Mouse (Mus musculus): Measurements from ENCODE around the gene Pde4c.

Gene Pde4c

DNA sequence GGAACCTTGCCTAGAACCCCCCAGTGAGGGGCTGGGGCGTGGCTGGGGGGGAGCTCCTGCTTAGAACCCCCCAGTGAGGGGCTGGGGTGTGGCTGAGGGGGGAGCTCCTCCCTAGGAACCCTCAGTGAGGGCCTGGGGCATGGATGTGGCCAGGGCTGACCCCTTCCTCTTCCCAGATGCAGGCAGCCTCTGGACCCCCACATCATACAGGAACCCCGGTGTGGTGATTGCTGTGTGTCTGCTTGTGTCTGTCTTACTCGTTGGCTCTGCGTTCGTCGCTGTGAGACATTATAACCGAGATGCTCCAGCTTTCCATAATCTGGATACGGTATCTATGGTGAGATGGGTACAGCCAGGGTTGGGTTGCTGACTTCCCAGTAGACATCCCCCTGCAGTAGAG, 1.9 kb upstream of the Pde4c start:
- no peak for DNase-seq

DNA sequence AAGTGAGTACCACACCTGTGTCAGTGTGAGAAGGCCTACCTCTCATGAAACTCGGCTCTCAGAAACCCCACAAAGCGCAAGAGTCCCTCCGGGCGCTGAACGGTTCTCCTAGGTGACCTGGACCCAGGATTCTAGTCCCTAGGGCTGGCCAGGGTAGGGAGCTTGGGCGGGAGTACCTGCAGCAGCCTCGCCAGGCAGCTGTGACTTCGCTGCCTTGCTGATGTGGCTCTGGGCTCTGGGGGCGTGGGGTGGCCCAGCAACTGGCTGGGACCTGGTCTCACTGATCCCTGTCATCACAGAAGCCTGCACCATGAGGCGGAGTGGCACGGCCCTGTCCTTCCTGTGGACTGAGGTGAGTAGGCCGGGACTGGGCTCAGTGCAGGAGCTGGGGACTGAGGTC, 696 bp downstream of the Pde4c start:
- no peak for DNase-seq

DNA sequence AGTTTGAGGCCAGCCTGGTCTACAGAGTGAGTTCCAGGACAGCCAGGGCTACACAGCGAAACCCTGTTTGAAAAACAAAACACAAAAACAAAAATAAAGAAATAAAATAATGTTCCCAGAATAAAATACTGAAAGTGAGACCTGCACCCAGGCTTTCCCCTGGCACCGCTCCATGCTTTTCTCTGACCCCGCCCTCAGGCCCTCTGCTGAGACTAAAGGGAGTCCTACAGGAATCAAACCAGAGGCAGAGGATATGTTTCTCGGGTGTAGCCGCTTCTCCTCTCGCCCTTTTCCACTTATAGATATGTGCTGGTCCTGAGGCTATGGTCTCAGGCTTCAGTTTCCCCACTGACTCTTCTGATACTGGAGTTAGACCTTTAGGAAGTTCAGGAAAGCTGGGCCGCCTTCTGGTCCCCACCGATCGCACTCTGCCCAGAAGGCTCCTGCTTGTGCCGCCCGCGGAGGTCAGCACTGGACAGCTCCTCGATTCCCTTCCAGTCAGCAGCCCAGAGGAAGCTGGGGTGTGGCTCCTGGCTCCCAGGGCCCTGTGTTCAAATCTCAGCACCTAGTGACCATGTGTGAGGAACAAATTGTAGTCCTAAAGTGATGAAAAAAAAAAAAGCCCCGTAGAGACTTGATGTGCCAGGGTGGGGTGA, 2.4 kb downstream of the Pde4c start:
- no peak for DNase-seq

DNA sequence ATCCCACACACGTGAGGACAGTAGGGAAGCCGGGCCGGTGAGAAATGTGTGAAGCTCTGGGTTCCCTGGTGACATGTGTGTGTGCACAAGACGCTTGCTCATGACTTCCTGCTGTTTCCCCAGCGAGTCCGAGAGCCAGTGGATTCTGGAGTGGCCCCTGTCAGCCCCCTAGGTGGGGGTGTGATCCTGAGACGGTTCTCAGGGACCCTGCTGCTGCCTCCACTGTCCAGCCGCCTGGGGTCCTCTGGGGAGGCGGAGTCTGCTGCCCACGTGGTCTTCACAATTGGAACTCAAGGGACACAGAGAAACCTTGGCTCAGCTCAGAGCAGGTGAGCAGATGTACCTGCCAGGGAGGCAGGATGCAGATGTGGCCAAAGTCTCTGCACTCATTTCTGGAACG, 3.2 kb downstream of the Pde4c start:
- DNase-seq, result no peak

DNA sequence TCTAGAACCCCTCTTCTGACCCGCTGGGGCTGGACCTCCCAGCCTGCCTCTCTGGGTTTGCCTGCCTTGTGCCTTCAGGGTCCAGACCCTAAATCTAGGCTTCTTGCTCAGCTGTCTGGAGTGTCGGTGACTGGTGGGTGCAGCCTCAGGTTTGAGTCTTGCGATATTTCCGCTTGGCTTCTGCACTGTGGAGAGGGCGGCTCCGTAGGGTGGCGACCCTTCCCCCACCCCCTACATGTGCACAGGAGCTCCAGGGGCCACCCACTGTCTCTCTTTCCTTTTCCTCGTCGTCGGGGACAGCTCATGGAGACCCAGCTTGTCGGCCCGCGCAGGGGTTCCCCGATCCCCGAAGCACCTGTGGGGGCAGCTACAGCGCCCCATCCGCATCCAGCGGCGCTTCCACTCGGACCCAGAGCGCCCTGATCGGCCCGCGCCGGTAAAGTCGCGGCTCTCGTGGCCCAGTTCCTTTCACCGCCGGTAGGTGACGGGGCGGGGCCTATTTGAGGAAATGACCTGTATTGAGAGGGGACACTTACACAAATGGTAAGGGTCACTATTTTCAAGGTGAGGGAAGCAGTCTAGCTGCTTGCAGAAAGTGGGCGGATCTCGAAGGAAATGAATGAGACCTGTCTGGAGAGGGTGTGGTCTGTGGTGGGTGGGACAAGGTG, 6.4 kb downstream of the Pde4c start:
- DNase-seq, result no peak

DNA sequence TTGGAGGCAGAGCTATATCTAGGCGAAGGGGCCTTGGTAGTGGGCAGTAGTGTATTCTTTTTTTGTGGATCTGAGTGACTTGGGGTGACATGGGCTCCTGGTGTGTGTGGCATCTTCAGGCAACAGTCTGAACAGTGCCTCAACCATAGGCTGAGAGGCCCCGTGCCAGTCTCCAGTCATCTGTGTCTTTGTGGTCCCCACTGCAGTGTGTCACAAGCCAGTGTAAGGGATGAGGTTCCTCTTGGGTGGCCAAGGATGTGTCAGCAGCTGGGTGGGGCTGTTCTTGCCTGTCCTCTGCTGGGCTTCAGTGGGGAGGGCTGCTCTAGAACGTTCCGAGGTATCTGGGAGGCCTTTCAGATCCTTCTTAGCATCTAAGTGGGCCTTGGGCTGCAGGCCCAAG, 7.4 kb downstream of the Pde4c start:
- no peak for DNase-seq

DNA sequence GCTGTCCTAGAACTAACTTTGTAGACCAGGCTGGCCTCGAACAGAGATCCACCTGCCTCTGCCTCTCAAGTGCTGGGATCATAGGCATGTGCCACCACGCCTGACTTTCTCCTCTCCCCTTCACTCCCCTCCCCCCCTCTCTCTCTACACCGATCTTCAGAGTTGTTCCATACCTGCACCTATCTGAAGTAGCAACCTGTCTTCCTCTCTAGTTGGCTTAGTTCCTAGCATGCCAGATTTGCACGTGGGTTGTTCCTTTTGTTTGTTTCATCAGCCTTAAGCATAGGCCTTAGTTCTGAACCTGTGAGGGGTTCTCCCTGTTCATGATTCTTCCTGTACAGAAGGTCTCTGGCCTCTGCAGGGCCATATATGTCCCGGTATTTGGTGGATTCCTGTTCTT, 14.2 kb downstream of the Pde4c start:
- no peak for DNase-seq

DNA sequence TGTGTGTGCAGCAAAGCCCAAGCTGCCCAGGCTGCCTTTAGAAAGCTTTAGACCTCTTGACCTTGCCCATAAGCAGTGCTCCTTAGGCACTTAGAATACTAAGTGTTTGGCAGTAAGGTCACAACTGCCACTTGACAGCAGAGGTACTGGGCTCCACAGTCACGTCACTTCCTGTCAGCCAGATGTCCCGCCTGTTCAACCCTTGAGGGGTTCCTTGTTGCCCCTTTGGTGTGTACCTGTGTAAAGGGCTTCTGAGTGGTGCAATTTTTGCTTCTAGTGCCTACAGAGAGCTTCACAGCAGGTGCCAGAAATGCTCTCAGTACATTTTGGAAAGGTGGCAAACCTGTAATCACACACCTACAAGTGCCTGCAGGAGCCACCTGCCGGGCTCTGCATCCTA, 14.7 kb downstream of the Pde4c start:
- no peak for DNase-seq

DNA sequence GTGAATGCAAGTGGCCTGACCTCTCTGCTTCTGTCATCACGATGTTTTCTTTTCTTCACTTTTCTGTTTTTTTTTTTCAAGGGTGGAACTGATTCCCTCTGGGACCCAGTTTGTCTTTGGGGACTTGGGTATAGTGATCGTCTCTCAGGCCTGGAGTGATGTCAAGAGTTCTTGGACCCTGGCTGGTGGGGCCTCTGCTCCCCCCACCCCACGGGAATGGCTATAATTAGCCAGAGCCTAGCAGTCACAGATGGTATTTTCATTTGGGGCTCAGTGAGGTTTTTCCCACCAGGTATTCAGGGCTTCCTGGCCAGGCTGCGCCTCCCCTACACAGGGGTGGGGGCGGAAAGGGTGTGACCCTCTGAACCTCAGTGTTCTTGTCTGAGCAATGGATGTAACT, 18.1 kb downstream of the Pde4c start:
- no peak for DNase-seq

DNA sequence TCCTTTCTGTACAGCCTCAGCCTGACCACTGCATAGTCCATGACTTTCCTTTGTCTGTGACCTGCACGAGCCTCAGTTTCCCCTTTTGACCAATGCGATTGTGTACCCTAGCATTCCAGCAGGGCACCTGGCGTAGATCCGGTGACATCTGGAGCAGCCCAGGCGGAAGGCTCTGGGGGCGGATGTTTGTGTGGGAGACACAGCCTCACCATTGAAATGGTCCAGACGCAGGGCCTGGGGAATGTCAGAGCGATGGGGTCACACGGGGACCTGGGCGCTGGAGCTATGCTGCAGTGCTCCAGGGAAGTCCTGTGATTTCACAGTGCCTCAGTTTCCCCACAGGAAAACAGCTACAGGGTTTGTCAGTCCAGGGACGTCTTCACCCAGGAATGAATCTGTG, 18.7 kb downstream of the Pde4c start:
- no peak for DNase-seq

DNA sequence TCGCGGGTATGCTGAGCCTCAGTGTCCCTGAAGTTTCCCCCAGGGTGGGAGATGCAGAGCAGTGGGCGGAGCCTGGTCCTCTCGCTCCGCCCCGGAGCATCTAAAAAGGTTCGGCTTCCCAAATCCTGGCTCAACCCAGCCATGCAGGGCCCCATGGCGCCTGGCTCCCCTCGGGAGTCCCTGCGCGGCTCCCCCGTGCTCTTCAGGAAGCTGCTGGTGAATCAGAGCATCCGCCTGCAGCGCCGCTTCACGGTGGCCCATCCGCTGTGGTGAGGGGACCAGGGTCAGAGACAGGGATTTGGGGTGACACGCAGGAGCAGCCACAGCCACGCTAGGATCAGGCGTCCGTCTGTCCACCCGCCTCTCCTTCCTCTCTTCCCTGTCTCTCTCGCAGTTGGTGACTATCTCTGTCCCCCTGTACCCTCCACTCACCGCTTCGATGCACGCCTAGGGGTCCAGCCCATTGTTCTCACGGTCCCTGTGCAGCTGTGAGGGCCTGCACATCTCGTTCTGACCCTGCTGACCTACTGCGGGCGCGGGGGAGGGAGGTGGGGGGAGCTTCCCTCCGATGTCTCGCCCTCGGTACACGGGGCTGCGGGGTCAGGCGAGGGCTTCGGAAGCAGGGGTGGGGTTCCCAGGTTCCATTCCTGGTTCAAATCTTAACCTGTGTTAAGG, 19.6 kb downstream of the Pde4c start:
- no peak for DNase-seq

DNA sequence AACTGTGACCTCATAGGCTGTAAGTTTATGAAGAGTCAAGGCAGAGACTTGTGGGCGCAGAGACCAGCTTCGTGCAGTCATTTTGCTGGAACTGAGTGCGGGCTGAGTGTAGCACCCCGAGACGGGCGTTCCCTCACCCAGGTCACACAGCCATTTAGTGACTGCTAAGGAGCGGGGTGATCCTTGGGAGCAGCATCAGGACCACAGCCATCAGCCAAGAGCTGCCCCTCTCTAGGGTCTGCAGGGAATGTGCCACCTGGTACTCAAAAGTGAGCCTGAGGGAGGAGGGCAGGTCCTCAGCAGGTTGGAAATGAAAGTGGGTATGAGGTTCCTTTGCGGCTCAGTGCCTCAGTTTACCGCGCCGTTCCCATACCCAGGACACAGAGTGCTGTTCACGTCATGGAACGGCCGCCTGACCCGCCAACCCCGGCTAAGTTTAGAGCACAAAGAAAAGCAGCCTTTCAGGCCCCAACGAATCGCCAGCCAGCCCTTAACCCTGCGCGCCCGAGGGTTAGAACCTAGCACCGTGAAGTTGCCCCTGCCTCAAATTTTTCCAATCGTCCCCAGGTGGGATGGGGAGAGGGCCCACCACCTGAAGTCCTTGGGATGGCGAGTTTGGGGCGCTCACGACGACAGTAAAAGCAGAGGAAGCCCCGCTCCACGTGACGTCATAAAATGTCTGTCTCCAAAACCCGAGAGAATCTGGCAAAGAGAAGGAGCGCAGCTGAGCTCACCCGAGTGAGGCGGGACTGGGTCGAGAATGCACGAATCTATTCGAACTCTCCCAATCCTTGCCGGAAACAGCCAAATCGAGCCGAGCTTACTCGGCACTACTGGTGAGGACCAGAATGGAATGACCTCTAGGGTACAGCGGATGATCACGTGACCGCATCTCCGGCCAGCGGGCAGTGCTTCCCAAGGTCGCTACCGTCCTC, 20.4 kb downstream of the Pde4c start:
- peak in 1 of 2 experiments; percentile 45 for DNase-seq

DNA sequence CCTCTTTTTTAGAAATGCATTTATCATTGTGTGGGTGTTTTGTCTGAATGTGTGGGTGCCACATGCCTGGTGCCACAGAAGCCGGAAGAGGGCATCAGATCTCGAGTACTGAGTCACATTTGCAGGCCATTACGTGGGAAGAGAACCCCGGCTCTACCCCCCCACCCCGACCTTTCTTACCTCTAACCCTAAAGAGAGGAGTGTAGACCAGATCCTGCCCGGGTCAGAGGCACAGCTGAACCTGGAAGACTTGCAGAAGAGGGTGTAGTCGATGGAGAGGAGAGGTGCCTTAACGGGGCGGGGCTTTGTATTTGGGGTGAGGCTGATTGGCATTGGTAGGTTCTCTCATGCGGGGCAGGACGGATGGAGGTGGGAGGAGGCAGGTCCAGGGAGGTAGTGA, 21.3 kb downstream of the Pde4c start:
- no peak for DNase-seq

DNA sequence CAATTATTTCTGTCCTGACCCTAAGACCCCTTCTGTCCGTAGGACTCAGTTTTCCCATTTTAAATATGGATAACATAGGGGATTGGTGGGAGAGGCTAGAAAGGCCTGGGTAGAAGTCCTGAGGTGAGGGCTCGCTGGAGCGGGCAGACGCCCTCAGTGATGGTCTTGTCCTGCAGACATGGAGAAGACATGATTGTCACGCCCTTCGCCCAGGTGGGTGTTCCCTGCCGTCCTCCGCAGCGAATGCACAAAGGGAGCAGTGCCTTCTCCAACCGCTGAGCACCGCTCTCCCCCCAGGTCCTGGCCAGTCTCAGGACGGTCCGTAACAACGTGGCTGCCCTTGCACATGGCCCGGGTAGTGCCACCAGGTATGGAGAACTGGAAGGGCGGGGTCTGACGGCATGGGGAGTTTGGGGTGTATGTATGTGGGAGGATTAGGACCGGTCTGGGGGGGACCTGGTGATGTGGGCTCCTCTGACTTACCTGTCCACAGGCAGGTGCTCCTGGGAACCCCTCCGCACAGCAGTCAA, 22.2 kb downstream of the Pde4c start:
- no peak for DNase-seq

DNA sequence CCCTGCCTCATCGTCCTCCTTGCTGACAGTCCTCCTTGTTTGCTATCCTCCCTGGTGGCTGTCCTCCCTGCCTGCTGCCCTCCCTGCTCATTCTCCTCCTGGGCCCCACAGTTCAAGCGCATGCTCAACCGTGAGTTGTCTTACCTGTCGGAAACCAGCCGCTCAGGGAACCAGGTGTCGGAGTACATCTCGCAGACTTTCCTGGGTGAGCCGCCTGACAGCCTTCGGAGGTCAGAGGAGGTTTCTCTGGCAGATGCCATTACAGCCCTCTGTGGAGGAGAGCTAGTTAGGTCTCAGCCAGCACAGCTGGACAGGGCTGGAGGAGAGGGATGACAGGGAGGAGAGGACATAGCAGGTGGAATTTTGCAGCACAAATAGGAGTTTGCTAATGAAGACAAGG, 23.2 kb downstream of the Pde4c start:
- DNase-seq, result no peak

DNA sequence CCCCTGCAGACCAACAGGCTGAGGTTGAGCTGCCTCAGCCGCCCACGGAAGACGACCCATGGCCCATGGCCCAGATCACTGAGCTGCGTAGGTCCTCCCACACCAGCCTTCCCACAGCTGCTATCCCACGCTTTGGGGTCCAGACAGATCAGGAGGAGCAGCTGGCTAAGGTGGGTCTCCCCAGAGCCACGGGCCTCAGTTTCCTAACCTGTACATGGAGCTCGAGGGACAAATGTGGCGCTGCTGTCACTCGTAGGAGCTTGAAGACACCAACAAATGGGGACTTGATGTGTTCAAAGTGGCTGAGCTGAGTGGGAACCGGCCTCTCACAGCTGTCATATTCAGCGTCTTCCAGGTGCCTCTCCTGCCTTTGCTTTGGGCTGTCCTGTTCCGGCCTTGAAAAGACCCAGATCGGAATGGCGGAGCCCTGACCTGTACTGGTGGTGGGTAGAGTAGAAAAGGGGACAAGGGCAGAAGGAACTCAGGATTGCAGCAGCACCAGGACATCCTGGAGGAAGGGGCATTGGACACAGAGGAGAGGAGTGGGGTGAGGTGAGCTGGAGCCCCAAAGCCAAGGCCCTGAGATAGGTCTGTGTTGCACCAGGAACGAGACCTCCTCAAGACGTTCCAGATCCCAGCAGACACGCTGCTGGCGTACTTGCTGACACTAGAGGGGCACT, 23.8 kb downstream of the Pde4c start:
- no peak for DNase-seq

DNA sequence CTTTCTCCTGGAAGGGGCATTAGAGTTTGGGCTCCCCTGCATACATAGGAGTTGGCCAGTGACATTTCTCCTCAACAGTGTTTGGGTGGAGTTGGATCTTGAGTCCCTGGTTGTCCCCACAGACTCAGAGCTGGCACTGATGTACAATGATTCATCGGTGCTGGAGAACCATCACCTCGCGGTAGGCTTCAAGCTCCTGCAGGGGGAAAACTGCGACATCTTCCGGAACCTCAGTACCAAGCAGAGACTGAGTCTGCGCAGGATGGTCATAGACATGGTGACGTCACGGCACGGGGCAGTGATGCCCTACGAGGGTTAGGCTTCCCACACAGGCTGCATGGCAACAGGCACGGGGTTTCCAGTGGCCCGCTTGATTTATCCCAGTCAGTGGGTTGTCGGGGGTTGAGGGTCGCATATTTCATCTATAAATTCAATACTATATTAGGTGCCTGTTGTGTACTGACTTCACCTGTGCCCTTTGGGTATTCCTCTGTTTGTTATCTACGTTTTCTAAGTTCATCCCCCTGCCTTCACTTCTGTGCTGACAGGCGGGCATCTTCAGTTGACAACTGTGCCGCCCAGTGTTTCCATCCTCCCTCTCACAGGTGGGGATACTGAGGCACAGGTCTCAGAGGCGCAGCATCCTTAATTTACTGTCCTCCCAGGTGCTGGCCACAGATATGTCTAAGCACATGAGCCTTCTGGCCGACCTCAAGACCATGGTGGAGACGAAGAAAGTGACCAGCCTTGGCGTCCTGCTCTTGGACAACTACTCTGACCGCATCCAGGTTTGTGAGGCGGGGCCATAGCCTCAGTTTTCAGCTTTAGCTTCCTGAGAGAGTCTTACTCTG, 25.0 kb downstream of the Pde4c start:
- no peak for DNase-seq

DNA sequence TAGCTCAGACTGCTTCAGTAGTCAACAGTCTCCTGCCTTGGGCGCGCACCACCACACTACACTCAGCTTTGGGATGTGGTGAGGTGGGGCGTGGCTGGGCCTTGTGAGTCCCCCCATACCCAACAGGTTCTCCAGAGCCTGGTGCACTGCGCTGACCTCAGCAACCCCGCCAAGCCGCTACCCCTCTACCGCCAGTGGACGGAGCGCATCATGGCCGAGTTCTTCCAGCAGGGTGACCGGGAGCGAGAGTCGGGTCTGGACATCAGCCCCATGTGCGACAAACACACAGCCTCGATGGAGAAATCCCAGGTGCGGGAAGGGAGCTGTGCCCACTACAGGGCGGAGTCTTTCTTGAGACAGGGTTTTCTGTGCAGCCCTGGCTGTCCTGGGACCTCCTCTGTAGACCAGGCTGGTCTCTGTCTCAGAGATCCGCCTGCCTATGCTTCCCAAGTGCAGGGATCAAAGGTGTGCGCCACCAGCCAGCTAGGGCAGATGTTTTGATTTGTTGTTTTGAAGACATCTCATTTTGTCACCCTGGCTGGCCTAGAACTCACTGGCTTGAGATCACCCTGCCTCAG, 25.7 kb downstream of the Pde4c start:
- DNase-seq, result no peak

DNA sequence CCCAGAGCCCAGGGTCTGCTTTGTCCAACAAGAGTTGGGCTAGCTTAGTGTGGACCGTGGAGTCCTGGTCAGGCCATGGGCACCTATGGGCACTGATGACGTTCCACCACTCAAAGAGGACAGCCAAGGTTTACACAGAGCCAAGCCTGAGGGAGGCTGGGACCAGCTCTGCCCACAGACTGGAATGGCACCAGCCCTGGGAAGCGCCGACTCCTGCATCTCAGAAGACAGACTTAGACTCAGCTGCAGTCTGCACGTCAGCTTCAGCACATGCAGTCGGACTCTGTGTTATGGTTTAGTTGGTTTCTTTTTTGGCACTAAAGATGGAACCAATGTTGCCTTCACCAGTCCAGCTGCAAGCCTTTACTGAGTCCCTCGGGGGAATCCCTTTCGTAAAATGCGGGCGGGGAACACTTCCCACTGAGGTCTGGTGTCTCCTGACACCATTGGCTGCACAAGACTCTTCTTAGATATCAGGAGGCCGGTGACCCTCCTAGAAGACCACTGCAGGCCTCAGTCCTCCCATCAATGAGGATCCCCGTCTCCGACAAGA, 26.7 kb downstream of the Pde4c start:
- no peak for DNase-seq

DNA sequence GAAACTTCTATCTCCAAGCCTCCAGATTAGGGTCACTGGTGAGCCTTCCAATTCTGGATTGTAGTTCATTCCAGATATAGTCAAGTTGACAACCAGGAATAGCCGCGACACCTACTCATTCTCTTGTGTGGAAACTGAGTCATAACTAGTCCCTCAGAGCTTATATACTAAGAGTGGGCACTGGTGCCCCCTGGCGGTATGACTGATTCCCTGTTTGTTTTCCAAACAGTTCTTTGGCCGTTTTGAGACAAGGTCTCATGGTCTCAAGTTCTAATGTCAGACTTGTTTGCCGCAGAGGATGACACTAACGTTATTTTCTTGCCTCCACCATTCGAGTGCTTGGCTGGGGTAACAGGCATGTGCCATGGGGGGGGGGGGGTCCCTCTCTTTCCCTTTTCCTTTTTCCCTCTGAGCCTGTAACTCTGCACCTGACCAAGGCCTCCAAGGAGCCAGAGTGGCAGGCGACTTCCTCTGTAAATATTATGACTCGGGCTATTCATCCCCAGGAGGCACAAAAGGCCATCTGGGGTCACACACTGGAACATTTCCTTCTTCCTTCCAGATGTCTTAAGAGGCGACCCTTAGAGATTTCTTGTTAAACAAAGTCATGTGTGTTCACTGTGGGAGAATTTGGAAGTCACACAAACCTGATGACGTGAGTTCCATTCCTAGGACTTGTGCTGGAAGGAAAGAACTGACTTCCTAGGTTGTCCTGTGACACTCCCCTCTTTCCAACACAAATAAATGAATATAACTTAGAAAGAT, 28.7 kb downstream of the Pde4c start:
- peak; percentile 70 to 80 for DNase-seq
